Mouse (Mus musculus) heart, embryonic 10.5 days (tissue): Measurements from ENCODE around the gene Gpr88. TPM values are rescaled to one million over a fixed set of nuclear protein-coding genes. Genes with fewer than 3 reads are reported as not detected.
A peak's percentile ranks its signal among the peaks of the same experiment; 100 is the strongest.

Experiments
- DNase-seq: peaks from one replicate; pipeline ENCODE4 v3.0.0-alpha.2; 2017; ENCODE audit warnings: low spot score
- H3K27ac ChIP-seq: fragments of 300-500 bp; sonication (generic); 2 replicates; pipeline ENCODE4 v1.5.1; 2016; ENCODE audit warnings: mild to moderate bottlenecking
- H3K27me3 ChIP-seq: fragments of 300-500 bp; sonication (generic); 2 replicates; pipeline ENCODE4 v1.6.1; 2016; ENCODE audit warnings: mild to moderate bottlenecking; ENCODE audit not compliant: poor library complexity, insufficient read depth, severe bottlenecking
- H3K36me3 ChIP-seq: fragments of 300-500 bp; sonication (generic); 2 replicates; pipeline ENCODE4 v1.6.1; 2016; ENCODE audit warnings: mild to moderate bottlenecking, moderate library complexity
- H3K4me1 ChIP-seq: fragments of 300-500 bp; sonication (generic); 2 replicates; pipeline ENCODE4 v1.6.1; 2016; ENCODE audit warnings: mild to moderate bottlenecking
- H3K4me3 ChIP-seq: fragments of 300-500 bp; sonication (generic); 2 replicates; pipeline ENCODE4 v1.5.1; 2016; ENCODE audit warnings: mild to moderate bottlenecking, moderate library complexity
- H3K9me3 ChIP-seq: fragments of 300-500 bp; sonication (generic); 2 replicates; pipeline ENCODE4 v1.6.1; 2016; ENCODE audit warnings: mild to moderate bottlenecking, moderate library complexity
- WGBS: fragments of 180-500 bp; shearing (Covaris S2); methylation state at CpG from one replicate; pipeline ENCODE4 v1.1.7; 2016; 5-methylcytosine and 5-hydroxymethylcytosine counted together
- polyA plus RNA-seq: library from polyadenylated mRNA; unstranded; fragments of >200 nt; fragmentation: Nextera tagmentation; extraction: Ambion mirVana; gene quantifications from 2 replicates; pipeline ENCODE4 v1.2.1, GENCODE M21; 2016

Gene Gpr88
- 0.07 and 0.62 TPM in 2 replicates for polyA plus RNA-seq

DNA sequence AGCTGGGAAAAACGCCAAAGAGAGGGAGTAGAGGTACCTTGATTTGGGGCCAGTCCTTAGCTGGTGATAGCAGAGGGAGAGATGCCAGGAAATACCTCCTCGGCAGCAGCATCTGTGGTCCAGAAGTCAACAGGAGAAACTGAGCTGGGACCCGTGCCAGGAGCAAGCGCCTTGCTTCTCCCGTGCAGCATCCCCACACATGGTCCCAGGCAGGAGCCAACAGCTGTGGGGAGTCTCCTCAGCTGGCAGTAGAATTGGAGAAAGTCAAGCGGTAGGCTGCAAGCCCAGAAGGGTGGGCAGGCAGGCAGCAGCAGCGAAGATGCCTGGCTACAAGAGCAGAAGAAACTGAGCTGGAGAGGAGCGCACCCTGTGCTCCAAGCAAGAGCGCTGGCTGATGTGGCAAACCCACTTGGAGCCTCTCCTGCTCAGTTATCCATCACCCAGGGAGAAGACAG is at the start of gene Gpr88:
Gpr88 (minus strand) TSS at position 427 of the 455 bp plus-strand sequence.
- Histone ChIP-seq H3K27me3 (peaks cover 73% of the 10 kb centered on the region), H3K4me1 (peaks cover 21% of the 10 kb centered on the region), H3K27ac (peak within 1 kb of the TSS; percentile 75), H3K9me3 (no peaks in the 10 kb centered on the region), H3K36me3 (no peaks in the 10 kb centered on the region), H3K4me3 (peak within 1 kb of the TSS; percentile 72)
- peak; percentile 81 for DNase-seq
- WGBS: 6% methylated on average over 9 of the region's 9 CpGs

DNA sequence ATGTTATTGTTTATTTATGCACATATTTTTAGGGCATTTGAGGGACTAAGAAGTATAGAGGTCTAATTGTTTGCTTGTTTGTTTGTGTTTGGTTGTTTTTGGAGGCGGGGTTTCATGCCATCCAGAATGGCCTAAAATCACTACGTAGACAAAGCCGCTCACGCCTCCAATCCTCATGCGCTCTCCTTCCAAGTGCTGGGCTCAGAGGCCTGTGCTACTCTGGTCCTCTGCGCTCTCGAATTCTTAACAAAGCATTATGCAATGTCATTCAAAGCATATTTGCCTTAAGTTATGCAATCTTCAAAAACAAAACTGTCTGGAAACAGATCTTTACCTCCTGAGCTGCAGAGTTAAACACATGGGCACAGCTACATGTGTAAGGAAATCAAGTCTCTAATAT is 49.3 kb upstream of the Gpr88 start:
- peaks cover 6% of the 10 kb centered on the region; the same call in 1 of the 2 replicates for H3K4me1 ChIP-seq
- peaks cover 21% of the 10 kb centered on the region; the same call in 1 of the 2 replicates for H3K36me3 ChIP-seq
- no peak overlapping the region for H3K27ac ChIP-seq
- no peaks in the 10 kb centered on the region for H3K27me3 ChIP-seq
- no peak for DNase-seq
- 93% methylated on average over 7 of the region's 7 CpGs for WGBS
- no peak overlapping the region for H3K4me3 ChIP-seq
- H3K9me3 ChIP-seq: no peaks in the 10 kb centered on the region

DNA sequence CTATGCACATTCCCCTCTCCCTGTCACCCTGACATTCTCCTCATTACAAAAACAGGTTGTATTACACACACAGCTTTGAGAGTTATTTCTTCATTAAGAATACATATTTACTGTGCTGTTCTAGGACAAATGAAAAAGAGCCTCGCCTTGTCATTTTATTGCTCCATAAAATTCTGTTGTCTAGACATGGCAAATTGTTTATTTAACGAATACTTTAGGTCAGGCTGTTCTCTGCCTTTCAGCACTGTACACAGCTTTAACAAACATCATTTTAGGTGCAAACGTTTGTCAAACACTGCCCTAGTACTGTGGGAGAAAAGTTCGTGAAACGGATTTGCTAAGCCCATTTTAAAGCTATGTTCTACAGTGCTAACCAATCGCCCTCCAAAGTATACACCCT is 48.5 kb upstream of the Gpr88 start:
- no peak overlapping the region for H3K4me3 ChIP-seq
- 85% methylated on average over 6 of the region's 6 CpGs for WGBS
- H3K36me3 ChIP-seq: peaks cover 25% of the 10 kb centered on the region
- no peak overlapping the region for H3K27ac ChIP-seq
- no peak for DNase-seq
- H3K4me1 ChIP-seq: no peaks in the 10 kb centered on the region
- H3K9me3 ChIP-seq: no peaks in the 10 kb centered on the region
- no peaks in the 10 kb centered on the region for H3K27me3 ChIP-seq

DNA sequence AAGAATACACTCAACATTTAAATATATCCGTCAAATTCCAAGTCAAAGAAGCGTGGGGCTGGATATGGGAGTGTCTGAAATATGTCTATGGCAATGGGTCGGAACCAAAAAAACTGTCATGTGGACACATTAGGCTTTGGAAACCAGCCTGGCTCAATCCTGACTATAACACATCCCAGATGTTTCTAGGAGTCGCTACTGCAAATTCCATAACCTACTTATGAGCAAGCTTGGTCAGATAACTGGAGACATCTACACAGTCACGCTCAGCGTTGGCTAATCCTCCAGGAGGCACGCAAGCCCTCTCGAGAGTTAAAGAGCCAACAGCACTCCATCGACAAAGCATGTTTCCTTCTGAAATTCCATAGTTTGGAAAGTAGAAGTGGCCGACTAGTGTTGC is 45.4 kb upstream of the Gpr88 start:
- peak; percentile 42 for DNase-seq
- Histone ChIP-seq H3K4me3 (no peak overlapping the region), H3K4me1 (no peaks in the 10 kb centered on the region), H3K27me3 (no peaks in the 10 kb centered on the region), H3K36me3 (peaks cover 36% of the 10 kb centered on the region), H3K27ac (no peak overlapping the region), H3K9me3 (no peaks in the 10 kb centered on the region)
- 92% methylated on average over 10 of the region's 10 CpGs for WGBS

DNA sequence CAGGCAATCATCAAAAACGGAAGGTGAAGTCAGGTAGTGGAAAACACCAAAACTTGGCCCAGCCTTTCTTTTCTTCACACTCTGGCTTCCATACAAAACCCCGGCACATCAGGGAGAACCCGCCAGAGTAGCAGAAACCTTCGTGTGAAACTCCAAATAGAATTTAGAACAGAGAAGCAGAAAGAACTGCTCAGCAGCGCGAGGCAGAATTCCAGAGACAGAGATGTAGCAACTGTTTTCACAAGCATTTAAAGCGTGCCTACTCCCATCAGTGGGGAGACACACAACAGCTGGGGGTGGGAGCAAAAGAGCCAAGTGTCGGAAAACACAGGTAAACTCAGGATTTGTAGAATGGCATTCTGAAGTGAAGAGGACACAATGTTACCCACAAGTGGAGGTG is 44.7 kb upstream of the Gpr88 start:
- H3K4me3 ChIP-seq: no peak overlapping the region
- H3K27ac ChIP-seq: no peak overlapping the region
- 91% methylated on average over 8 of the region's 8 CpGs for WGBS
- H3K36me3 ChIP-seq: peaks cover 41% of the 10 kb centered on the region
- no peak for DNase-seq
- no peaks in the 10 kb centered on the region for H3K27me3 ChIP-seq
- no peaks in the 10 kb centered on the region for H3K4me1 ChIP-seq
- H3K9me3 ChIP-seq: no peaks in the 10 kb centered on the region

DNA sequence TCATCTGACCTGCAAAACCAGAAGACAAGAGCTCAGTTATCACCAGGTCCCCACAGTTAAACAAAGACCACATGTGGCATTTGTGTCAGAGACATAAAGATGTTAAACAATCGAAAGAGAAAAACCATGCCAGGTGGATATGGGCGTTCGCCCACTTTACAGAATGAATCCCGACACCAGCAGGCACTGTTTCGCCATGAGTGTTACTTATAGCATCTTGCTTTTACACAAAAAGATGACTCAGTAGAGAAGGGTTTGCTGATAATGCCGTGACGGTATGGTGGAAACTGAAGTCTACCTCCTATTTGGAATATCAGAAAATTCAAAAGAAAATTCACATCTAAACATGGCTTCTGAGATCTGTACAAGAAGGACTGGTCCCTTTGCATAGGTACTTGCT is 43.9 kb upstream of the Gpr88 start:
- Histone ChIP-seq H3K9me3 (no peaks in the 10 kb centered on the region), H3K4me3 (no peak overlapping the region), H3K36me3 (peaks cover 45% of the 10 kb centered on the region), H3K27me3 (no peaks in the 10 kb centered on the region), H3K4me1 (no peaks in the 10 kb centered on the region), H3K27ac (no peak overlapping the region)
- 88% methylated on average over 7 of the region's 7 CpGs for WGBS
- DNase-seq: peak; percentile 24

DNA sequence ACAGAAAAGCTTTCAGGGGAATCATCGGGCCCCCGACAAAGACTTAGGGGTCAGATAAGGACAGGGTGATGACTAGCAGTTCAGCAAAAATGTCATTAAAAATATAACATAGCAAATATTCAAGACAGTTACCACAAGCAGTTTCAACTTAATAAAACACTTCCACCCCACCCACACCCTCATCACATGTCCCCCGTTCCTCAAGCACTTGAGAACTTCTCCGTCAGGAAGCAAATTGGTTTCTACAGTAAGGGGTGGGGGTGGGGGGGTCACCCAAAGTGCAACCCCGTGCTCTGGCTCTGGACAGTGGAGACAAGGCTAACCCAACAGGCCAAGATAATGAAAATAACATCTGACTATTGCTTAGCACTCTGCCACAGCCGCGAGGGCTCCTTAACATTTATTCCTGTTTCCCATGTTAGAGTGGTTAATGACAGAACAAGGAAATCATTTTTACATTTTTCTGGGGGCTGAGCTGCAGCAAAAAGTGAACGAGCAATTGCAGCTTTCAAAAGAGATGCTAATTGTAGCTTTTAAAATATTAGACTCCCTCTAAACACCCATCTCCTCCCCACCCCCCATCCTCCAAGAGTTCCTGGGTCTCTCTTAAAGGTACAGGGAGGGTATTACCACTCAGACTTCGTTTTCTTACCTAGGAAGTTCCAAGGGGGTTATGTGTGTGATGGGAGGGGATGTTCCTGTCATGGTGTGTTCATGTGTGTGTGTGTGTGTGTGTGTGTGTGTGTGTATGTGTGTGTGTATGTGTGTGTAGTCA is 36.9 kb upstream of the Gpr88 start:
- no peaks in the 10 kb centered on the region for H3K27me3 ChIP-seq
- DNase-seq: no peak
- 79% methylated on average over 9 of the region's 9 CpGs for WGBS
- no peaks in the 10 kb centered on the region for H3K9me3 ChIP-seq
- peaks cover 40% of the 10 kb centered on the region for H3K36me3 ChIP-seq
- no peak overlapping the region for H3K4me3 ChIP-seq
- no peak overlapping the region for H3K27ac ChIP-seq
- 0 out of 2 replicates have a peak, but pooled peaks cover 4% of the 10 kb centered on the region for H3K4me1 ChIP-seq

DNA sequence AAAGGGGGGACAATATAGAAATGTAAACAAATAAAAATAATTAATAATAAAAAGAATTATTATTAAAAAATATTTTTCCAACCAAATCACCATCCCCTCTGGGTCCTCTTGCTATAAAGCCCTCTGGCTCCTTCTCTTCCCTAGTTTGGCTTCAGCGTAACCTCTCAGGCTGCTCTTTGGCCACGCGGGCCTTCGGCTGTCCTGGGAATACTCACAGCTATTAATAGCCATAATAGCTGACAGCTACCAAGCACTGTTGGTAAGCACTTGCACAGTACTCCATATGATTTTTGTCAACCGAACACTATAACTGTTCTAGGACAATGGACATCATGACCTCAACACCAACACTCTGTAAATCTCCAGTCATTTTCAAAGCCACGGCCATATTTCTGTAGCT is 35.5 kb upstream of the Gpr88 start:
- Histone ChIP-seq H3K4me1 (0 out of 2 replicates have a peak, but pooled peaks cover 4% of the 10 kb centered on the region), H3K4me3 (no peak overlapping the region), H3K27ac (peak overlapping the region; percentile 22; the same call in 1 of the 2 replicates), H3K27me3 (no peaks in the 10 kb centered on the region), H3K9me3 (no peaks in the 10 kb centered on the region), H3K36me3 (peaks cover 30% of the 10 kb centered on the region)
- 54% methylated on average over 6 of the region's 6 CpGs for WGBS
- no peak for DNase-seq

DNA sequence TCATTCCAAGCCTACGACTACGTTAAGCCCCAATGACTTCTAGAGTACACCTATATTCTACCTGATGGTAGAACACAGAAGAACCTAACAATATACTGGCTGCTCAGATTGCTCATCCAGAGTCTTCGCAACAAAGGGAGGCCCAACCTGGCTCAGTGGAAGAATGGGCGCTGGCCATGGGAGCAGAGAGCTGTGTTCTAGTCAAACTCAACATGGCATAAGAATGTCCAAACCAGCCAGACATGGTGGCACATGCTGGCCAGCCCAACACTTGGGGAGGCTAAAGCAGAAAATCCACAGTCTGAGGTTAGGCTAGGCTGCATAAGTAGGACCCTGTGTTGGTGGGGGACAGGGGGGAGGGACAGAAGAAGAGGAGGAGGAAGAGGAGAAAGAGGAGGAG is 31.4 kb upstream of the Gpr88 start:
- no peak for DNase-seq
- H3K27me3 ChIP-seq: no peaks in the 10 kb centered on the region
- 92% methylated on average over 4 of the region's 4 CpGs for WGBS

DNA sequence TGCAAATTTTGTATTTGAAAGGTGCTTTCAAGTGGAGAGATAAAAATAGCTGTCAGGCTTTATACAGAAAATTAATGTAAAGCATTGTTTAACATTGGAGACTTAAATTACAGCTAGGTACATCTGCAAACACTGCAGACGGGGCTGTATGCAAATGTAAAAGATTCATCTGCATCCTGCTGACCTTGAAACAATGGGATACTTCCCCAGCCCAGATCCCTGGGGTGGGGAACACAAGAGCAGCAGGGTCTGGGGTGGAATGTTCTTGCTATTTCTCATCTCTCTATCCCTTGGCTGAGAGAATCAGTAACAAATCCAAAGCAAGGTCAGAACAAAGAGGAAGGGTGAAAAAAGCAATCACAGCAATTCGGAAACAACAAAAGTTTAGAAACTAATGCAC is 30.7 kb upstream of the Gpr88 start:
- Histone ChIP-seq H3K27me3 (no peaks in the 10 kb centered on the region), H3K27ac (no peak overlapping the region), H3K36me3 (peaks cover 6% of the 10 kb centered on the region; the same call in 1 of the 2 replicates), H3K4me3 (no peak overlapping the region), H3K9me3 (no peaks in the 10 kb centered on the region), H3K4me1 (peaks cover 8% of the 10 kb centered on the region)
- DNase-seq: no peak
- WGBS: 66% methylated on average over 2 of the region's 2 CpGs

More for the DNA sequence above, 31.4 kb upstream of the Gpr88 start:
- Histone ChIP-seq H3K4me1 (peaks cover 8% of the 10 kb centered on the region), H3K9me3 (no peaks in the 10 kb centered on the region), H3K4me3 (no peak overlapping the region), H3K36me3 (peaks cover 8% of the 10 kb centered on the region), H3K27ac (no peak overlapping the region)

DNA sequence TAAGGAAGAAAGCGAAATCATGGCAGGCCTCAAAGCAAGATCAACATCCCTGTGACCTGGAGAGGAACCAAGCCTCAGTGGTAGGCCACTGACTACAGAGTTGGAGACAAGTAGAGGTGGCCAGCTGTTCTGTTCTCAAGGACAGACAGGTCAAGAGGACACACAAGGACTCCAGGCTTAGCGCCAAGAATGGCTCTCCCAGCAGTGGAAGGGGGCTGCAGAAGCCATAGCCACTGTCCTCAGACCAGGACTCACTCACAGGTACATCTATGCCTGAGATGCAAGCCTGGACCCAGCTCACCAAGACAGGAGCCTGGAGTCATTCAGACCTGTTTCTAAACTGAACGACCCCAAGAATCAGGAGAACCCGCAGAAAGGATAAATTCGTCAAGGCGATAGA is 28.4 kb upstream of the Gpr88 start:
- no peak for DNase-seq
- 88% methylated on average over 6 of the region's 6 CpGs for WGBS
- no peaks in the 10 kb centered on the region for H3K9me3 ChIP-seq
- no peak overlapping the region; the same call in 1 of the 2 replicates for H3K27ac ChIP-seq
- H3K36me3 ChIP-seq: peaks cover 9% of the 10 kb centered on the region; the same call in 1 of the 2 replicates
- H3K4me3 ChIP-seq: no peak overlapping the region
- no peaks in the 10 kb centered on the region for H3K27me3 ChIP-seq
- H3K4me1 ChIP-seq: peaks cover 4% of the 10 kb centered on the region

DNA sequence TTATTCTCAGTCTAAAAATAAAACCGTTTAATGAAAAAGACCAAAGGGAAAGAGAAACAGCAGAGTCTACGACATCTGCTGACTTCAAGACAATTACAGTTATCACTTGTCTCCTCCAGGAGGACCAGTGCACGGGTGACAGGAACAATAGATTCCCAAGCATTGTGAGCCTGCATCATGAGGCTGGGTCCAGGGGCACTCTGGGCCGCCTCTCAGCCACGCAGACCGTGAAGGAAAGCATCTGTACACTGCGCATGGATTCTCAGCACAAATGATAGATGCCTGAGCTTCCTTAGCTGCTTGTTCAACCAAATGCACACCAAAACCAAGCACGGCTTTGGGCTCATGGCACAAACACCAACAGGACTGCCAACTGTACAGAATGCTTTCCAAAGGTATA is 23.8 kb upstream of the Gpr88 start:
- no peak for DNase-seq
- no peak overlapping the region for H3K4me3 ChIP-seq
- 84% methylated on average over 8 of the region's 8 CpGs for WGBS
- no peaks in the 10 kb centered on the region for H3K27me3 ChIP-seq
- H3K9me3 ChIP-seq: no peaks in the 10 kb centered on the region
- peaks cover 12% of the 10 kb centered on the region; the same call in 1 of the 2 replicates for H3K36me3 ChIP-seq
- no peak overlapping the region for H3K27ac ChIP-seq
- peaks cover 4% of the 10 kb centered on the region for H3K4me1 ChIP-seq

DNA sequence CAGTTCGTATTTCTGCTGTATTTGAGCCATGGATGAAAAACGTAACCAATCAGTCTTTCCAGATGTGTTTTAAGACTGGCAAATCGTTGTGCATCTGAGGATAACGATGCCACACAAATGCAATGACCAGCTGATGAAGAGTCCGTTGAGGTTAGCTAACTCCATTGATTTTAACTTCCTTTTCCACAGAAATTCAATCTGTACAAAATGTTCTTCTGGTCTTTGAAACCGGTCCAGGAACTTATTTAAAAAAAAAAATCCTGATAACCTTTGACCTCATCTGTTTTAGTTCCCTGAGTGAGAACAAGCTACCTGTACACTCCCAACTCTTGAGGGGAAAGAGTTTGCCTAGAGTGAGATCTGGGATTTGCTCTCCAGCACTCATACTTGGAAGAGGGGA is 18.4 kb upstream of the Gpr88 start:
- H3K27ac ChIP-seq: no peak overlapping the region
- H3K27me3 ChIP-seq: no peaks in the 10 kb centered on the region
- DNase-seq: no peak
- no peak overlapping the region for H3K4me3 ChIP-seq
- H3K9me3 ChIP-seq: no peaks in the 10 kb centered on the region
- no peaks in the 10 kb centered on the region for H3K4me1 ChIP-seq
- 80% methylated on average over 6 of the region's 6 CpGs for WGBS
- peaks cover 3% of the 10 kb centered on the region; the same call in 1 of the 2 replicates for H3K36me3 ChIP-seq
